Mouse (Mus musculus): ENCODE results near the gene Slc22a16.

- TF ChIP-seq HCFC1 (IDR thresholded peaks at IDR 0.05; ENCODE audit: borderline replicate concordance, insufficient read depth, low read length), result no peak
- no peak for TF ChIP-seq MAFK (IDR thresholded peaks at IDR 0.05; ENCODE audit: insufficient read depth, low read depth, low read length)
- TF ChIP-seq ZC3H11A (IDR thresholded peaks at IDR 0.05; ENCODE audit: borderline replicate concordance, low read depth, low read length), result 0 out of 2 replicates have a peak, but pooled peaks have one; percentile 4
Observed at GRCm38 (mm10) chr10:40629140-40629539, 59.0 kb downstream of the Slc22a16 start.

Measured in ES-E14 (cell line).